Mouse (Mus musculus) heart, embryonic 16.5 days (tissue): ENCODE data around the gene Tbc1d21. TPM values are rescaled to one million over a fixed set of nuclear protein-coding genes. Genes with fewer than 3 reads are reported as not detected.

ENCODE experiments used
- ATAC-seq: fragments of 200-750 bp; cut with Nextera tagmentation; replicated peaks from 2 replicates; pipeline ENCODE4 v1.8.0; 2017; ENCODE audit warnings: moderate number of reproducible peaks; ENCODE audit not compliant: insufficient read depth, low FRiP score; ENCODE audit errors: extremely low read depth
- H3K27ac ChIP-seq: fragments of 300-500 bp; sonication (generic); 2 replicates; pipeline ENCODE4 v1.5.1; 2014; ENCODE audit warnings: mild to moderate bottlenecking, low read length, control low read depth, moderate library complexity
- H3K27me3 ChIP-seq: fragments of 300-500 bp; sonication (generic); 2 replicates; pipeline ENCODE4 v1.6.1; 2014; ENCODE audit warnings: low read length, mixed read lengths; ENCODE audit not compliant: control insufficient read depth, insufficient read depth
- H3K36me3 ChIP-seq: fragments of 300-500 bp; sonication (generic); 2 replicates; pipeline ENCODE4 v1.6.1; 2014; ENCODE audit not compliant: control insufficient read depth, insufficient read depth
- H3K4me1 ChIP-seq: fragments of 300-500 bp; sonication (generic); 2 replicates; pipeline ENCODE4 v1.6.1; 2014; ENCODE audit warnings: low read length, mixed read lengths; ENCODE audit not compliant: control insufficient read depth, insufficient read depth
- H3K4me2 ChIP-seq: fragments of 300-500 bp; sonication (generic); 2 replicates; pipeline ENCODE4 v1.6.1; 2014; ENCODE audit warnings: low read depth, mild to moderate bottlenecking, control low read depth, low read length
- H3K4me3 ChIP-seq: fragments of 300-500 bp; sonication (generic); 2 replicates; pipeline ENCODE4 v1.5.1; 2014; ENCODE audit warnings: mild to moderate bottlenecking, control low read depth, low read length
- H3K9ac ChIP-seq: fragments of 300-500 bp; sonication (generic); 2 replicates; pipeline ENCODE4 v1.6.1; 2014; ENCODE audit warnings: low read length, control low read depth
- H3K9me3 ChIP-seq: fragments of 300-500 bp; sonication (generic); replicated peaks from 2 replicates; pipeline ENCODE4 v1.6.1; 2016; ENCODE audit warnings: low read length; ENCODE audit not compliant: control insufficient read depth
- WGBS: fragments of 180-500 bp; shearing (Covaris S2); extraction: QIAGEN DNeasy Blood & Tissue Kit; methylation state at CpG from one replicate; pipeline ENCODE4 v1.1.7; 2014; 5-methylcytosine and 5-hydroxymethylcytosine counted together
- polyA plus RNA-seq: library from polyadenylated mRNA; unstranded; fragments of >200 nt; fragmentation: Nextera tagmentation; extraction: Ambion mirVana; gene quantifications from 2 replicates; pipeline ENCODE4 v1.2.1, GENCODE M21; 2015

The Tbc1d21 gene
- polyA plus RNA-seq, 1 experiment from 2014 or later, result not detected

DNA sequence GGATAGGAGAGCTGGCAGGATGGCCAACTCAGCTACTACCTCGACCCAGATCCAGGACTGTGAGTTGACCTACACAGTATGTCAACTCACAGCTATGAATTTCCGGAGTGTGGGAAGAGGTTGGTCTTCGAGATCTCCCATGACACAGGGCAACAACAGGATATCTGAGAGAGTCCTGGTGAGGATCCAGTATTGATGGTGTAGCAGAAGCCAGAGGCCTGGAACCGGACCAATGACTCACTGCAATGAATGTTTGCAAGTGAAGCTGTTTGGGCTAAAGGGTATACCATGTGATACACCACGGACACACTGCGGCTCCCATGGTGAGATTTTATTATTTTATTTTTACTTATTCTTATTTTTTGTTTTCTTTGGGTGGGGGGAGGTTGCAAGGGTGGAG, 15.6 kb downstream of the Tbc1d21 start:
- Histone ChIP-seq H3K27me3 (no peaks in the 10 kb centered on the region), H3K36me3 (no peaks in the 10 kb centered on the region), H3K27ac (no peak overlapping the region), H3K9me3 (no peaks in the 10 kb centered on the region), H3K4me1 (no peaks in the 10 kb centered on the region), H3K4me2 (no peak overlapping the region), H3K9ac (no peak overlapping the region), H3K4me3 (no peak overlapping the region)
- 75% methylated on average over 6 of the region's 6 CpGs for WGBS
- ATAC-seq, result no peak

DNA sequence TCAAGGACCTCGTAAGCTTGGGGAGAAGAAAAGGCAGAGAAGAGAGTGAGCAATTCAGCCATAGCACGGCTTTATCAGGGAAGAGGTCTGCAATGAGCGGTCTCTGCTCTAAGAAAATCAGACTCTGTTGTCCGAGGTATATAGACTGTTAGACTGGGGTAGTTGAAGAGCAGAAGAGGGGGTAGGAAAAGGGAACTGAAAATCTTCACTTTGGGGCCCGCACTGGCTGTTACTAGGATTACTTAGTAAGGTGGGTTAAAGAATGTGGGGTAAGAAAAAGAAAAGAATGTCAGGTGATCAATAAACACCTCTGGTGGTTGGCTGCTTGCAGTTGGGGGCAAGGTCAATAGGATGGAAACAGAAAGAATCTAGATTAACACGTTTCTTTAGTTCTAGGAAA, 17.0 kb downstream of the Tbc1d21 start:
- no peaks in the 10 kb centered on the region for H3K27me3 ChIP-seq
- no peak for ATAC-seq

DNA sequence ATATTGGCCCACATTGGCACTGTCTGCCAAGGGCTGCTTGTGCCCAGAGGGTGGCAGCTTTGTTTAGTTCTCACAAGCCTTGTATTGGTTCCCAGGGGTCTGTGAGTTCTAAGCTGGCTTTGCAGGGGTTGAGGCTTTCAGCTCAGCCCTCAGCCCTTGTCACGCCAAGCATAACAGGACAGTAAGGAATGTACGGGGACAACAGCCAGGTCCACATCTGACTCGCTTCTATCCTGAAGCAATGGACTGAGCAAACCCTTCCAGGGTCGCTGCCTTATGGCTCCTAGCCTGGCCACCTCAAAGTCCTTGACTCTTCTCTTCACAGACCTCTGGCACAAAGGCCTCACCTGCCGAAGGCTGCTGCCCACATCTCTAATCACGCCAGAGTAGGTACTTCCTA, 22.5 kb downstream of the Tbc1d21 start:
- Histone ChIP-seq H3K4me2 (no peak overlapping the region), H3K27ac (no peak overlapping the region), H3K4me3 (no peak overlapping the region), H3K36me3 (no peaks in the 10 kb centered on the region), H3K9me3 (no peaks in the 10 kb centered on the region), H3K9ac (no peak overlapping the region), H3K4me1 (no peaks in the 10 kb centered on the region), H3K27me3 (no peaks in the 10 kb centered on the region)
- WGBS, result 73% methylated on average over 6 of the region's 6 CpGs
- no peak for ATAC-seq

More for the DNA sequence above, 17.0 kb downstream of the Tbc1d21 start:
- Histone ChIP-seq H3K27ac (no peak overlapping the region), H3K4me2 (no peak overlapping the region), H3K4me1 (no peaks in the 10 kb centered on the region), H3K9me3 (no peaks in the 10 kb centered on the region), H3K36me3 (no peaks in the 10 kb centered on the region), H3K4me3 (no peak overlapping the region), H3K9ac (no peak overlapping the region)
- 78% methylated on average over 6 of the region's 6 CpGs for WGBS

DNA sequence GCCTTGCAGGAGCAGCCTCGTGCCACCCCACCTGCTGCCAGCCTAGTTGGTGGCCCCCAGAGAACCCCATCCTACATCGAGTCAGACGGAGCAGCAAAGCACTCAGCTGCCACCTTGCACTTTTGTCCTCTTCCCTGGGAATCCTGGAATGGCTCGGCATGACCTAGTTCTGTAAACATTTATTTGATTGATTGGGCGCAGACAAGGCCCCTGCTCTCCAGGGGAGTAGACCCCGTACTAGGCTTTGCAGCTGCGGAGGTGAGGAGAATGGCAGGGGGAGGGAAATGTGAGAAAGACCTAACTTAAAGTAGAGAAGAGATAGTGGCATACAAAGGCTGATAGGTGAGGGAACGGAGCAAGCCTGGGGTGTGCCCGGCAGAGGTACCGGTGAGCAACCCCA, 23.8 kb downstream of the Tbc1d21 start:
- 23% methylated on average over 10 of the region's 10 CpGs for WGBS
- Histone ChIP-seq H3K27me3 (no peaks in the 10 kb centered on the region), H3K4me1 (no peaks in the 10 kb centered on the region), H3K36me3 (no peaks in the 10 kb centered on the region), H3K9ac (no peak overlapping the region), H3K4me2 (no peak overlapping the region), H3K4me3 (no peak overlapping the region), H3K27ac (no peak overlapping the region), H3K9me3 (no peaks in the 10 kb centered on the region)
- ATAC-seq, result no peak

DNA sequence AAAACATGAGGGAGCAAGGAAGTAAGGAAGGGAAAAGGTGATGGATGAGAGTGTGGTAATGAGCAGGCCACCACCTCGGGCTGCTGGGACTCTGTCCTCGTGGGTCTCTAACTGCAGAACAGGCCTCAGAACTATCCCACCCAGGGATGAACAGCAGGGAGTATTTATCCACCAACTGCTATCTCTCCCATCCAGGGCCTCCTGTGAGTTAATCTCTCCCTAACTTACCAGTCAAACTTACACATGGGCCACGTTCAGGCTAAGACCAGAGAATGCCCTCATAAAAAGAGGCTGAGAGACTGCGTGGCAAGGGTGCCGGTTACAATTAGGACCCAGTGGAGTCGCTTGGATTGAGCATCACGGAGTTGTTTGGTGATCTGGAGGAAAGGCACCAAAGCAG, 24.3 kb downstream of the Tbc1d21 start:
- Histone ChIP-seq H3K9me3 (no peaks in the 10 kb centered on the region), H3K4me3 (no peak overlapping the region), H3K27ac (no peak overlapping the region), H3K9ac (no peak overlapping the region), H3K27me3 (no peaks in the 10 kb centered on the region), H3K4me1 (no peaks in the 10 kb centered on the region), H3K36me3 (no peaks in the 10 kb centered on the region), H3K4me2 (no peak overlapping the region)
- ATAC-seq, result no peak
- 51% methylated on average over 7 of the region's 7 CpGs for WGBS

DNA sequence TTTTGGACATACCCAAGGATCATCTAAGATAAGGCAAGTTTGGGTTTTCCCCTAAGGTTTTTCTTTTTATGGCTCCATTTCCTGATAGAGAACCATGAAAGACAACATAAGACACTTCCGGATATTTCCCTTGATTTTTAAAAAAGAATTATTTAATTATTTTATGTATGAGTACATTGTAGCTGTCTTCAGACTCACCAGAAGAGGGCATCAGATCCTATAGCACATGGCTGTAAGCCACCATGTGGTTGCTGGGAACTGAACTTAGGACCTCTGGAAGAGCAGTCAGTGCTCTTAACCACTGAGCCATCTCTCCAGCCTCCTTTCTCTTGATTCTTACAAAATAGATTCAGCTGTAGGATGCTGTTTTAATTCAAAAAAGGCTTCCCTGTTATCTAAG, 28.5 kb downstream of the Tbc1d21 start:
- no peak overlapping the region for H3K4me3 ChIP-seq
- no peak overlapping the region for H3K9ac ChIP-seq
- no peak overlapping the region for H3K4me2 ChIP-seq
- H3K27ac ChIP-seq, result no peak overlapping the region
- H3K4me1 ChIP-seq, result no peaks in the 10 kb centered on the region
- ATAC-seq, result no peak
- H3K9me3 ChIP-seq, result no peaks in the 10 kb centered on the region
- no peaks in the 10 kb centered on the region for H3K27me3 ChIP-seq
- WGBS, result 90% methylated on average over 1 of the region's 1 CpGs
- H3K36me3 ChIP-seq, result no peaks in the 10 kb centered on the region

DNA sequence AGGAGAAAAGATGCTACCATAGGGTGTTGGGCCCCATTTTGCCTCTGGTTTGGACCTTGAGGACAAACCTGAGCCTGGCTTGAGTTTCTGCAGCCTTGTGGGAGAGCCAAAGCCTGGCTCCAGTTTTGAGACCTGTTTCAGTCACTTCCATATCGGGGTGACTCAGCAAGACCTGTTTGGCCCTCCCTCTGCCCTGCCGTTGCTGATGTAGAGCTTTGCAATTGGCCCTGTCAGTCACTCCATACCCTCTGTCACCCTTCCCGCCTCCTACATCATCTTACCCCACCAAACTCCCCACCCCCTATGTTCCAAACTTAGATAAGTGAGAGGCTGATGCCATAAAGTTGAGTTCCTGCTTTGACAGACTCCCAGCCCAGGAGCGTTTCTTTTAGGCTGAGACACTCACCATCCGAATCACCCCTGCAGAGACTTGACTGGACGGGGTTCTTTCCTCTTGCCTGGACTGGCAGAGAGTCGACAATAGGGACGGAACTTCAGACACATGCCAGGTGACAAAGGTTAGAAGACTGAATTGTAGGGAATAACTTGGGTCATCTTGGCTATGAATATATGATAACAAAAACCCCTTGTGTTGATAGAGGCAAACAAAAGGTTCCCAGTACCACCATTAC, 33.5 kb downstream of the Tbc1d21 start:
- H3K27ac ChIP-seq, result no peak overlapping the region
- 0 out of 2 replicates have a peak, but pooled peaks cover 2% of the 10 kb centered on the region for H3K9me3 ChIP-seq
- H3K36me3 ChIP-seq, result no peaks in the 10 kb centered on the region

DNA sequence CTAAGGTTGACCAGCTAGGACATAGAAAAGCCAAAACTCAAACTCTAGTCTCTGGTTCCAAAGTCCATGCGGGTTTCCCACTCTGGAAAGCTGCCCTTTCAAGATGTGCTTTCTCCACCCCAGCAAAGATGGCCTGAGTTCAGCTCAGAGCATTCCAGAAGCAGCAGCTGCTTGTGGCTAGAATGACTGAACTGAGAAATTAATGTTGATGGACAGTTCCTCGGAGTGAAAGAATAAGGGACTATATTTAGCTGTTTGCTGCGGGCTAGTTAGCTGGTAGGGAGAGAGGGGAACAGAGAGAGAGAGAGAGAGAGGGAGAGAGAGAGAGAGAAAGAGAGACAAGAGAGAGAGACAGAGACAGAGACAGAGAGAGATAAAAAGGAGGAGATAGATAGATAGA, 39.0 kb downstream of the Tbc1d21 start:
- Histone ChIP-seq H3K9me3 (0 out of 2 replicates have a peak, but pooled peaks cover 2% of the 10 kb centered on the region), H3K9ac (no peak overlapping the region), H3K4me1 (peaks cover 19% of the 10 kb centered on the region), H3K36me3 (no peaks in the 10 kb centered on the region), H3K4me2 (no peak overlapping the region), H3K27me3 (no peaks in the 10 kb centered on the region), H3K4me3 (no peak overlapping the region), H3K27ac (no peak overlapping the region; the same call in 1 of the 2 replicates)
- 41% methylated on average over 3 of the region's 3 CpGs for WGBS
- no peak for ATAC-seq

More for the DNA sequence above, 33.5 kb downstream of the Tbc1d21 start:
- H3K27me3 ChIP-seq, result no peaks in the 10 kb centered on the region
- no peak for ATAC-seq
- H3K9ac ChIP-seq, result no peak overlapping the region
- H3K4me3 ChIP-seq, result no peak overlapping the region
- no peak overlapping the region for H3K4me2 ChIP-seq
- H3K4me1 ChIP-seq, result peaks cover 1% of the 10 kb centered on the region
- 58% methylated on average over 8 of the region's 8 CpGs for WGBS

DNA sequence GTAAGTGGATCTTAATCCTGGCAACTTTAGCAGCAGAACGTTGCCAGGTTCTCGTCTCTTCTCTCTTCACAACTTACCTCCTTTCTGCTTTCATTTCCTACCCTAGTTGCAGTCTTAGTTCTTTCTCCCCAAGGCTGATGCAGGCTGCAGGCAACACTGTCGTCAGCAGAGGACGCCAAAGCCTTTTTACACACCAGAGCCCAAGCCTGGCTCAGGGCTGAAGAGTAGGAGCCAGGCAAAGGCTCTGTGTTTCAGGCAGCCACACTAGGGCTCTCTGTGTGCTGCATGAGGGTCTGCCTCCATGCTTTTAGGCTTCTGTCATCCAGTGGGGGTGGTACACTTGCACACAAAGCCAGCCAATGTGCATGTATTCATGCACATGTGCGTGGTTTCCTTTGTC, 40.0 kb downstream of the Tbc1d21 start:
- H3K36me3 ChIP-seq, result no peaks in the 10 kb centered on the region
- H3K4me1 ChIP-seq, result peaks cover 19% of the 10 kb centered on the region
- no peak overlapping the region for H3K27ac ChIP-seq
- no peak for ATAC-seq
- WGBS, result 26% methylated on average over 5 of the region's 5 CpGs
- no peaks in the 10 kb centered on the region for H3K27me3 ChIP-seq
- no peak overlapping the region for H3K4me2 ChIP-seq
- H3K4me3 ChIP-seq, result no peak overlapping the region
- no peak overlapping the region for H3K9ac ChIP-seq
- H3K9me3 ChIP-seq, result 0 out of 2 replicates have a peak, but pooled peaks cover 2% of the 10 kb centered on the region
